Mouse (Mus musculus) myocyte (in vitro differentiated cells): ENCODE data around the gene Acadm.

Experiments
- CEBPB ChIP-seq: IDR thresholded peaks from 2 replicates; pipeline ENCODE4 v1.6.1; 2011; ENCODE audit warnings: mild to moderate bottlenecking, moderate library complexity; ENCODE audit not compliant: poor library complexity, insufficient read depth, severe bottlenecking
- E2F4 ChIP-seq: IDR thresholded peaks from one replicate; pipeline ENCODE4 v1.6.1; 2011; ENCODE audit warnings: mild to moderate bottlenecking, control low read depth, moderate library complexity; ENCODE audit not compliant: insufficient read depth
- MAX ChIP-seq: IDR thresholded peaks from one replicate; pipeline ENCODE4 v1.6.1; 2011; ENCODE audit warnings: low read depth, mild to moderate bottlenecking, control low read depth
- POLR2A ChIP-seq: IDR thresholded peaks from one replicate; pipeline ENCODE4 v1.6.1; 2011; ENCODE audit warnings: low read depth, mild to moderate bottlenecking, control low read depth, moderate library complexity; ENCODE audit not compliant: insufficient read length
- TCF12 ChIP-seq: IDR thresholded peaks from one replicate; pipeline ENCODE4 v1.6.1; 2011; ENCODE audit warnings: mild to moderate bottlenecking, control low read depth; ENCODE audit not compliant: poor library complexity, insufficient read depth, severe bottlenecking
- TCF3 ChIP-seq: IDR thresholded peaks from one replicate; pipeline ENCODE4 v1.6.1; 2011; ENCODE audit warnings: low read depth, control low read depth; ENCODE audit not compliant: insufficient read length

- TF ChIP-seq CEBPB = no peak
- no peak for TF ChIP-seq E2F4
- no peak for TF ChIP-seq POLR2A
- TF ChIP-seq TCF12 = no peak
- no peak for TF ChIP-seq MAX
- no peak for TF ChIP-seq TCF3
Measured at GRCm38 (mm10) chr3:153969451-153969850, 25.0 kb upstream of the Acadm start.
